Mouse (Mus musculus) liver (tissue): ENCODE results near the gene Vars.
A peak's percentile ranks its signal among the peaks of the same experiment; 100 is the strongest.
"Not testable (repeated sequence)": the region's sequence is repeated elsewhere in the genome, so short reads cannot be mapped to it uniquely, and the experiment has no call there.

Source experiments
- DNase-seq: peaks from one replicate; pipeline ENCODE4 v3.0.0-alpha.2; 2020; ENCODE audit warnings: mixed read lengths

The Vars gene

GRCm38 (mm10) chr17:35026206-35026605 is 25.4 kb downstream of the Vars start:
- no peak for DNase-seq

- peak; percentile 36 for DNase-seq
Measured at GRCm38 (mm10) chr17:35027277-35028068, 26.7 kb downstream of the Vars start, which contains the start of gene Sapcd1. Gene Sapcd1, minus strand, starts transcription at chr17:35028016.

GRCm38 (mm10) chr17:35028315-35028714 is 27.5 kb downstream of the Vars start:
- no peak for DNase-seq

DNA sequence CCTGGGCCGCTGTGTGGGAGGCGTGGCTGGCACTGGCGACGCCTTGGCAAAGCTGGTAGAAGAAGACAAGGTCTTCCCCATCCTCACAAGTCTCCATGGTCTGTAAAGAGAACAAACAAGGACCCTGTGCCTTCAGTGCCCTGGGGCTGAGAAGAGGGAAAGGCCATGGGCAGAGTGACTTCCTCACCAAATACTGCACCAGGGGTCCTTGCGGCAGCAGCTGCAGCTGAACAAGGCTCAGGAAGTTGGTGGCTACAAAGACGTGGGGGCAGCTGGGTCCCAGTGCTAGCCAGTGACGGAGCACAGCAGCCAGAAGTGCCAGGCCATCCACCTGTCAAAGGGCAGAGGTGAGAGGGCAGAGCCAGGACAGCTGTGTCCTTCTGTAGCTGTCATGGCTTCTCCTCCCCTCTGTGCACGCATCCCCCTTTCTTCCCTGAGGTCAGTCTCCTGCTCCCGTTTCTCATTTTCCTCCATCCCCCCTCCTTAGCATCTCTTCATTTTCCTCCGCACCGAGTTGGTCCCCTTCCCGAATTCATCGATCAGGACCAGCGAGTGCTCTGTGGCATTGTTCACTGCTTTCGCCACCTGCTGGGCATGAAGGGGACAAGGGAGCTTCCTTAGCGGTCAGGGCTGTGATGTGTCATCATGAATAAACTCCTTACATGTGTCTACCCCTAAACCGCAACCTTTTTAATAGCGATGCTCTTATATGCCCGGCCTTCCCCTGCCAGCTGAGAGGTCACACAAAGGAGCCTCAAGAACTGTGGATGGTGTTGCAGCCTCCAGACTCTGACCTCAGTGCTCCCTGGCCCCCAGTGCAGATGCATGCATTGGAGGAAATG is 29.1 kb downstream of the Vars start:
- peak; percentile 13 for DNase-seq

DNA sequence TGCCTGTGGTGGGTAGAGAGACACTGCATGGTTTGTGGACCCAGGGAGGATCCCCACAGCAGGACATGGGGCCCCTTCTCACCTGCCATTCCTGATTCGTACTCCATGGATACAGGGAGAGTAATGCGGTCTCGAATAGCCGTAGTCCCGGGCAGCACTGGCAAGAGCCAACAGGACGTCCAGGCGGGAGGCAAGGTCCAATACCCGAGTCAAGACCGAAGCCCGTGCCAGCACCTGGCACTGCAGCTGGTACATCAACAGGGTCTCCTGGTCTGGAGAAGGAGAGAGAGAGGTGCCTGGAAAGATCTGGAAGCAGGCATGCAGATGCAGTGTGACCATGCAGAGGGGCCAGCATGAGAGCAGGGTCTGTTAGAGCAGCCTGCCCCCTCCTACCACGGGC is 30.5 kb downstream of the Vars start:
- DNase-seq: no peak

DNA sequence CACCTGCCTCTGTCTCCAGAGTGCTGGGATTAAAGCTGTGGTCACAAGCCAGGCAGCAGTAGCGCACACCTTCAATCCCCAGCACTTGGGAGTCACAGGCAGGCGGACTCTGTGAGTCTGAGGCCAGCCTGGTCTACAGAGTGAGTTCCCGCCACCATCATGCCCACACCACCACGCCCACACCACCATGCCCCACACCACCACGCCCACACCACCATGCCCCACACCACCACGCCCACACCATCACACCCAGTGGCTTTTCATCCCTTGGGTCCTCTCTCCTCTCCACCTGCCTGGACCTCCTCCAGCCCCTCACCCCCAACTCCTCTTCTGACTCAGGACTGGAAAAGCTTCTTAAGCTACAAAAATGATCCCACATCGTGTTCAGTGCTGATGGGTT is 31.1 kb downstream of the Vars start:
- DNase-seq: no peak

DNA sequence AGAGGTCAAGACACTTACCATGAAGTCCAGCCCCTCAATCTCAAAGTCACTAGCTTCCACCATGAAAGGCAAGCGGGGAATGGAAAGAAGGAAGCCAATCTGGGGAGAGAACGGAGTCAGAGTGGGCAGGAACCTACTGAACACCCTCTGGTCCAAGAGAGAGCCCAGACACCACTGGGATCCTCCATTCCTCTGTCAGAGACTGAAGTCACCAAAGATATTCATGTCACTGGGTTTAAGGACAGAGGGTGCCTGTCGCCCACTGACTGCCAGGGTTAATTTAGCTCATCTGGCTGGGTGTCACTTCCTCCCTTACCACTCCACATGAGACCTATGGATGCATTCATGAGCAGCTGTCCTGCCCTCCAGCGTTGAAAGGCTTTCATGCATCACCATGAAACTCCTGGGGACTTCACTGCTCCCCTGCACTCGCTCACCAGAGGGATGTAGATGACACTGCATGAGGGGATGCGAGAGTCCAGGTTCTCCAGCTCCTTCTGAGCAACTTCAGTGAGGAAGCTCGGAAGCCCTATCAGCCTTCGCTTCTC is 31.6 kb downstream of the Vars start:
- no peak for DNase-seq

DNA sequence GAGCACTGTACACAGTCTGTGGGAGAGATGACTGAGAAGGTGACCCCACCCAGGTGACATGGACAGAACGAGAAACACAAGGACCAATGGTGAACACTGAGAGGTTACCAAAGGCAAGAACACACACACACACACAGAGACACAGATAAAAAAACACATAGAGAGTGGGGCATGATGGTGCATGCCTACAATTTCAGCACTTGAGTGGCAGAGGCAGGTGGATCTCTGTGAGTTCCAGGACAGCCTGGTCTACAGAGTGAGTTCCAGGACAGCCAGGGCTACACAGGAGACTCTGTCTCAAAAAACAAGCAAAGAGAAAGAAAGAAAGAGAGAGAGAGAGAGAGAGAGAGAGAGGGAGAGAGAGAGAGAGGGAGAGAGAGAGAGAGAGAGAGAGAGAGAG is 32.9 kb downstream of the Vars start:
- not testable (repeated sequence) for DNase-seq

GRCm38 (mm10) chr17:35034896-35035295 is 34.1 kb downstream of the Vars start:
- no peak for DNase-seq

GRCm38 (mm10) chr17:35039121-35039873 is 38.5 kb downstream of the Vars start:
- DNase-seq: no peak

DNA sequence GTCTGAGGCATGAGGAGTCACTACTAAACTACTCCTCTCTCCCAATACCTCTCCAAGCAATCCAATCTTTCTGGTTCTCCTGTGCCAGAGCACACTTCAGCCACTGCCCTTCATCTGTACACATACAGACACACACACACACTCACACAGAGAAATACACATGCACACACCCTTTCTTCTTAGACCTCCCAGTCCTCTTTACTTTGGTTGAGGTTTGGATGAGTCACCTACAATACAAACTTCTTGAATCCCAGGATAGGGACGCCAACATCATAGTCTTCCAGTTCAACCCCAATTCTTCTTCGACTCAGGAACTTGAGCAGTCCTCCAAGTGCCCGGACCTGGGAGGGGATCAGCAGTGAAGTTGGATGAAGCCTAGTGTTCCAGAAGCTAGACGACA is 43.0 kb downstream of the Vars start:
- no peak for DNase-seq

DNA sequence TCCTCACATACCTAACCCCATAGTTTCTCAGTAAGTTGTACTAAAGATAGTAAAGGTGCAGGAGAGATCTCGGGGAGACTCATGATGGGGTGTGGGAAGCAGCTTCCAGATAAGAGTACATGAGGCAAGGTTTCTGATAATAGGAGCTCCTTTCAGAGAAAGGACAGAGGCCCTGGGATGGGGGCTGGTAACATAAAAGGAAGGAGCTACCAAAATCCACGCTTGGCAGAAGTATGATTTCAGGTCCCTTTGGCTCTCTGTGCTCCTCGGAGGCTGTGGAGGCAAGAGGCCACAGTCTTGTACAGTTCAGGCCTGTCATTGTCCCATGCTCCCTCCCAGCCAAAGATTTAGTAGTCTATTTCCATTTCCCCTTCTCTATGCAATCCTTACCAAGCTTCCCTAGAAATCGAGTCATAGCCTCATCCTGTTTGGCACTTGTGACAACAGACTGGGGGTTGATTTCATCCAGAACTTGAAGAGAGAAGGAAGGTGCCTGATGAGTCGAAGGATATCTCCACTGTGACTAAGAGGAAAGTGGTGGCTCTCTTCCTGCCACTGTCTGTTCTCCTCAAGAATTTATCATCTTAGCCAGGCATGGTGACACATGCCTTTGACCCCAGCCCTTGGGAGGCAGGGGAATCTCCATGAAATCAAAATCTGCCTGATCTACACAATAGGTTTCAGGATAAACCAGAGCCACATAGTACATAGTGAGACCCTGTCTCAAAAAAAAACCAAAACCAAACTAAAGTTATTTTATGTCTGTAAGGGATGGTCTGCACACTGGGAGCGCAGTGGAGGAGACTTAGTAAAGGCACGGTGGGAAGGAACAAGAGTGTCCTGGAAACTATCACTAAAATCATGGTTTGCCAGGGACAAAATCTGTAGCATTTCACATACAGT is 44.4 kb downstream of the Vars start:
- peak; percentile 72 for DNase-seq

DNA sequence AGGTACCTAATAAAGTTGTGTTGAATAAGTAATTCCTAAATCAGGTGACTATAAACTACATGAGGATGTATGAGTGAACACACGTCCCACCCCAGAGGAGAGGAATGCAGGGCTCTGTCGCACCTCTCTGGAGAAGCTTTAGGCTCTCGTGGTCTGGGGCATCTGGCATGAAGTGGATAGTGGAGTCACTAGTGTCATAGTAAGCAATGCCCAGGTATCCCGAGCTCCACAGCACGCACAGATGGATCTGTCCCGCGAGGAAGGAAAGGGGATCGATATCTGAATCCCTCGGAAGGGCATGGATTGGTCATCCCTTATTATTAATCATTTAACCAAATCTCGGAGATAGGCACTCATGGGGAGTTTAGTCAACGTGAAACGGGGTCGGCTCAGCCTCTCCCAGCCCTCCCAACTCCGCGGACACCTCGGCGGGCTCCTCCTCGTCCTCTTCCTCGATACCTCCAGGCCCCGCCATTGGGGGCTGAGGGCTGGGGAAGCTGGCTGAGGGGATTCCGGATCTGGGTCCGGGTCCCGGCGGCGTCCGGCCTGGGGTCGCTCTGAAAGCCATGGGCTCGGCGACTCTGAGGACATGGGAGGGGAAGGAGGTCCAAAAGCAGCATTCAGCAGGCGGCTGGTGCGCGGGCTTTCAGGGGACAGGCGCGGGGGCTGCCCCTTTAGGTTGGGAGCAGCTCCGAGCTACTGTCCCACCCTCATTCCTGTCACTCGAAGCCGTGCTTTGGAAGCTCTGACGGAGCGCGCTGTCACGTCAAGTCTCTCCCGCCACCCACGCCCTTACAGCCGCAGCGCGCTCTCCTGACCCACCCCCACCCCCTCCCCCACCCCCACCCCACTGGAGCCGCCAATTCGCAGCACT is 45.3 kb downstream of the Vars start:
- peak; percentile 30 for DNase-seq

DNA sequence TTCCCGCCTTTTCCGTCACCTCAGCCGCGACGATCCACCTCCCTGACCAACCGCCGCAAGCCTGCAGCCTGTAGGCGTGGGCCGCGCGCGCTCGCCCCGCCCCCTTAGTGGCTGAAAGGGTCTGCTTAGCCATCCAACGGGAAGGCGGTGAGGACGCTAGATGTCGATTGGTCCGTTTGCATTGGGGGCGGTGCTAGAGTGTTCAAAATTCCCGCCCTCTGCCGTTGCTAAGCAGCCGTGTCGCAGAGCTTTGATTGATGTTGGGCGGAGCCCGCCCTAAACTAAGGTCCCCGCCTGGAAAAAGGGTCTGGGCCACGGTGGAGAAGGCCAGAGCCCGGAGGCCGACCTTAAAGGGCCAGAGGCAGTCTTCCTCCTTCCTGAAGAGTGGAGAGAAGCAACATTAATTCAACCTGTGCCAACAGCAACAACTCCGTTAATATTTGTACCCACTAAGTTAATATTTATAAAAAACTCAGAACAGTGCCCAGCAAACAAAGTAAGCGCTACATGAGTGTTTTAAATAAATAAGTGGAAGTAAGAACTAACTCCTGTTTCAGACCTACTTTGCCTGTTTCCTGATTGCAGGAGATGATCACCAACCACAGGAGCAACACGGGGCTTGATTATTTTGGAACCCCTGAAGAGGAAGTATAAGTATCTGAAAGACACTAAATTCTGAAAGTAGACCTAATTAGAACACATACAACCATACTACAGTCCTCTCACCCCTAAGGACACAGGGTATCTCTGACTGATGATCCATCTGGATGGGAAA is 46.1 kb downstream of the Vars start, which contains the start of gene Msh5:
Gene Msh5, minus strand, starts transcription at position 65 of the 775 bp plus-strand sequence.
- DNase-seq: peak; percentile 99

DNA sequence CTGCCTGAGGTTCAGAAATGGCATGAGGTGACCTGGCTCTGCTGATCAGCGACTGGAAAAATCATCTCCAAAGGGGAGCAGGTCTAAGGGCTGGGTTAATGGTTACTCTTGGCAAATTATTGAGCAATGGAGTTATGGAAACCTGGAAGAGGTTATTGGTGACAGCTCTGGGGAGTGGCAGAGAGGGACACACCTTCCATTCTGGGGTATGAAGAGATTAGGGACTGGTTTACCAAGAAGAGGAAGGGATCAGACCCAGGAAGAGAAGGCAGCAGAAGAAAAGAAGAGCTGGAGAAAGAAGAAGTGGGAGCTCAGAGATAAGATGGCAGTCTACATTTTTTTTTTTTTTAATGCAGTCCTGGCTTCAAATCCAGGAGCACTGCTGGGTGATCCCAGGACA is 46.9 kb downstream of the Vars start:
- peak; percentile 40 for DNase-seq

GRCm38 (mm10) chr17:35048149-35048931 is 47.6 kb downstream of the Vars start:
- DNase-seq: peak; percentile 80

GRCm38 (mm10) chr17:35048932-35049440 is 48.2 kb downstream of the Vars start:
- no peak for DNase-seq

GRCm38 (mm10) chr17:35049561-35050016 is 48.8 kb downstream of the Vars start, which contains the start of gene Clic1:
Gene Clic1, plus strand, starts transcription at chr17:35049966.
- peak; percentile 81 for DNase-seq
